Mouse (Mus musculus) stomach, embryonic 14.5 days (tissue): ENCODE results near the gene Sacm1l. TPM values are rescaled to one million over a fixed set of nuclear protein-coding genes. Genes with fewer than 3 reads are reported as not detected.
A peak's percentile ranks its signal among the peaks of the same experiment; 100 is the strongest.

Source experiments
- ATAC-seq: fragments of 200-750 bp; cut with Nextera tagmentation; 2 replicates; pipeline ENCODE4 v1.8.0; 2017; ENCODE audit warnings: low read depth, moderate TSS enrichment; ENCODE audit not compliant: insufficient number of reproducible peaks, insufficient read depth, low FRiP score
- H3K27ac ChIP-seq: fragments of 300-500 bp; sonication (generic); 2 replicates; pipeline ENCODE4 v1.5.1; 2014; ENCODE audit warnings: mild to moderate bottlenecking, low read length, moderate library complexity, mixed read lengths
- H3K27me3 ChIP-seq: fragments of 300-500 bp; sonication (generic); 2 replicates; pipeline ENCODE4 v1.6.1; 2014; ENCODE audit warnings: low read length, control low read depth, mixed read lengths; ENCODE audit not compliant: control insufficient read depth, insufficient read depth
- H3K36me3 ChIP-seq: fragments of 300-500 bp; sonication (generic); 2 replicates; pipeline ENCODE4 v1.6.1; 2014; ENCODE audit warnings: mild to moderate bottlenecking, control low read depth, low read length, moderate library complexity, mixed read lengths; ENCODE audit not compliant: control insufficient read depth, insufficient read depth
- H3K4me1 ChIP-seq: fragments of 300-500 bp; sonication (generic); 2 replicates; pipeline ENCODE4 v1.6.1; 2014; ENCODE audit warnings: low read length, control low read depth, mixed read lengths; ENCODE audit not compliant: control insufficient read depth, insufficient read depth
- H3K4me2 ChIP-seq: fragments of 300-500 bp; sonication (generic); replicated peaks from 2 replicates; pipeline ENCODE4 v1.6.1; 2014; ENCODE audit warnings: low read depth, low read length, control low read depth
- H3K4me3 ChIP-seq: fragments of 300-500 bp; sonication (generic); 2 replicates; pipeline ENCODE4 v1.5.1; 2014; ENCODE audit warnings: low read depth, low read length, control low read depth
- H3K9ac ChIP-seq: fragments of 300-500 bp; sonication (generic); replicated peaks from 2 replicates; pipeline ENCODE4 v1.6.1; 2014; ENCODE audit warnings: low read depth, mild to moderate bottlenecking, control low read depth, low read length, moderate library complexity, mixed read lengths
- H3K9me3 ChIP-seq: fragments of 300-500 bp; sonication (generic); 2 replicates; pipeline ENCODE4 v1.6.1; 2016; ENCODE audit warnings: low read depth, low read length, control low read depth; ENCODE audit not compliant: control insufficient read depth
- WGBS: fragments of 180-500 bp; shearing (Covaris S2); extraction: QIAGEN DNeasy Blood & Tissue Kit; methylation state at CpG from one replicate; pipeline ENCODE4 v1.1.7; 2014; 5-methylcytosine and 5-hydroxymethylcytosine counted together
- polyA plus RNA-seq: library from polyadenylated mRNA; unstranded; fragments of >200 nt; fragmentation: Nextera tagmentation; extraction: Ambion mirVana; gene quantifications from 2 replicates; pipeline ENCODE4 v1.2.1, GENCODE M21; 2014

The Sacm1l gene
- polyA plus RNA-seq, 1 experiment from 2014 or later = 51.7 TPM

DNA sequence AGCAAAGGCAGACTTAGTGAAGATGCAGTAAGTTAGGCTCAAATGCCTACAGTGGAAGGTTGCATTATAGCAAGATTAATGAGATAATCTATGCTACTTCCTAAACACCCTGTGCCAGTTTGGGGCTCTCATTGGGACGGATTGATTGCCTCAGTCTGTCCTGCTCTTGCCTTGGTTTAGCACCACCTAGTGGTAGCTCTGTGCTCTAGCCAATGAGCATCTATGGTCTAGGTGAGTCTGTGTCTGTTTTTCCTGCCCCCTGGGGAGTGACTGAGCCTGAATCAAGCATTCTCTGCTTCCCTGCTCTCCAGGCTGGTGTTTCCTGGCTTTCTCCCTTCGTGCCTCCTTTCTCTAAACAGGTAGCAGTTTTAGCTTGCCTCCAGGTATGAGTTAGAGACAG is 25.2 kb upstream of the Sacm1l start:
- WGBS = 19% methylated on average over 2 of the region's 2 CpGs

DNA sequence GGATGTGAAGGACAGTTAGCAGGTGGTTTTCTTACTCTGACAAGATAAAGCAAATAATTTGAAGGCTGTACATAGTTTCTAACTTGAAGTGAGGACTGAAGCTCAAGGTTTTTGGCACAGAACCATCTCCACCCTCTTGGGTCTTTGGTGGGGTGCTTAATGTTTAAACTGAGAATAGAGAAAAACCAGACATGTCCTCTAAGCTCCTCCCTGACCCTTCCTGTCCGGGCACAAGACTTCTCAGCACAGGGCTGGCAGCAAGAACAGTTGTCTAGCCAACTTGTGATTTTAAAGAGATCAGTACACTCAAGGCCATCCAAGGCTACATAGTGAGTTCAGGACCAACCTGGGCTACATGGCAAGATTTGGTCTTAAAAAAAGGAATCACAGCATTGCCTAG is 24.0 kb upstream of the Sacm1l start:
- ATAC-seq = 0 out of 2 replicates have a peak, but pooled peaks have one; percentile 26
- Histone ChIP-seq H3K36me3 (peaks cover 10% of the 10 kb centered on the region; the same call in 1 of the 2 replicates), H3K9me3 (no peaks in the 10 kb centered on the region), H3K27me3 (no peaks in the 10 kb centered on the region), H3K9ac (no peak overlapping the region), H3K4me3 (no peak overlapping the region), H3K27ac (no peak overlapping the region; the same call in 1 of the 2 replicates), H3K4me2 (no peak overlapping the region), H3K4me1 (peaks cover 22% of the 10 kb centered on the region)
- WGBS = 25% methylated on average over 1 of the region's 1 CpGs

More for the DNA sequence above, 25.2 kb upstream of the Sacm1l start:
- no peak overlapping the region for H3K4me3 ChIP-seq
- peak; percentile 43; the same call in 1 of the 2 replicates for ATAC-seq
- H3K27me3 ChIP-seq = no peaks in the 10 kb centered on the region
- H3K27ac ChIP-seq = no peak overlapping the region
- no peak overlapping the region for H3K9ac ChIP-seq
- H3K4me1 ChIP-seq = peaks cover 19% of the 10 kb centered on the region
- no peaks in the 10 kb centered on the region for H3K9me3 ChIP-seq
- no peak overlapping the region for H3K4me2 ChIP-seq
- peaks cover 10% of the 10 kb centered on the region; the same call in 1 of the 2 replicates for H3K36me3 ChIP-seq

DNA sequence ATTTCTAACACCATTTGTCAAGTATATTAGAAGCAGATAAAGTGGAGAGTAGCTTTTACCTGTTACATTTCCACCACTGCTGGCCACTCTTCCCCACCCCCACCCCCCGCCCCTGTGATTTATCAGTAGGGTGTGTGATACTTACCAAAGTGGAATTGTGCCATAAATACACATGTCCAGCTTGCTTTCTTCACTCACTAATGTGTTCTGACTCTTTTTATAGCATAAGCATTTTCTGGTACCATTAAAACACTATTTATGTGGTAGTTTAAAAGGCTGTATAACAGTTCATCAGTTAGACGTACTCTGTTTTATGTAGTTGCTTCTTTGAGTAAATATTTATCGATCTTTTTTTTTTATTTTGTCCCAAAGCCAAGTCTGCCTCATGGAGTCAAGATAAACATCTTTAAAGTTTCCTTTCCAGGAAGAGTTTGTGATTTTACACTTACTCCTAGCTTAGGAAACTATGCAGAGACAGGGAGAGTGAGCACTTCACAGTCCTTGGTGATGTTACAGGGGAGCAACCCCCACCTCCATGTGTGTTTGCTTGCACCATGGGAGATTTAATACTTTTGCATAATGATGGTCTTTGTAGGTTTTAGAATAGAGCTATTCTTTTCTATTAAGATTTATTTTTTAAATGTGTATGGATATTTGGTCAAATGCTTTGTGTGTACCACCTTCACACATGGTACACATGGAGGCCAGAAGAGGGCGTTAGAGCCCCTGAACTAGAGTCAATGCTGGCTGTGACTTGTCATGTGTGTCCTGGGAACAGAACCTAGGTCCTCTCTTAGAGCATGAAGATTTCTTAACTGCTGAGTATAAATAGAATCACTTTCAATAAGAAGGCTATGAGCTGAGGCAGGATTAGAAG is 23.1 kb upstream of the Sacm1l start:
- 42% methylated on average over 4 of the region's 4 CpGs for WGBS
- peaks cover 22% of the 10 kb centered on the region for H3K4me1 ChIP-seq
- H3K27ac ChIP-seq = peak overlapping the region; percentile 52; the same call in 1 of the 2 replicates
- H3K27me3 ChIP-seq = no peaks in the 10 kb centered on the region
- H3K9ac ChIP-seq = no peak overlapping the region
- no peak overlapping the region for H3K4me2 ChIP-seq
- H3K36me3 ChIP-seq = peaks cover 14% of the 10 kb centered on the region; the same call in 1 of the 2 replicates
- no peaks in the 10 kb centered on the region for H3K9me3 ChIP-seq
- peak; percentile 49; the same call in 1 of the 2 replicates for ATAC-seq
- H3K4me3 ChIP-seq = no peak overlapping the region

DNA sequence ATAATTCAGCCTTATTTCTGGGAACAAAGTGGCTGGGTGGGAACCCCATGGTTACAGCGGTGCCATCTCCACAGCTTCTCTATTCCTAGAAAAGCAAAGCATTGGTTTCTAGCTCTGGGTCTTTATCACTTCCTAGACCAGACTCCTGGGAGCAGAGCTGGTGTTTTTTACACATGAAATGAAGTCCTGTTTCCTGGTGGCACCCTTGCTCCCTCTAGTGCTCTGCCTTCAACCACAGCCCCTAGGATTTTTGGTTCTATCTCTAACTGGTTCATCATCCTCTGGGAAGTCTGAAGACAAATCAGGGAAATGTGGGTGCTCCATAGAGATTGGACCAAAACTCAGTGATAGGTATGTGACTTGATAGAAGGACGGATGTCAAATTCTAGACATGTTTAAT is 22.2 kb upstream of the Sacm1l start:
- 85% methylated on average over 2 of the region's 2 CpGs for WGBS

DNA sequence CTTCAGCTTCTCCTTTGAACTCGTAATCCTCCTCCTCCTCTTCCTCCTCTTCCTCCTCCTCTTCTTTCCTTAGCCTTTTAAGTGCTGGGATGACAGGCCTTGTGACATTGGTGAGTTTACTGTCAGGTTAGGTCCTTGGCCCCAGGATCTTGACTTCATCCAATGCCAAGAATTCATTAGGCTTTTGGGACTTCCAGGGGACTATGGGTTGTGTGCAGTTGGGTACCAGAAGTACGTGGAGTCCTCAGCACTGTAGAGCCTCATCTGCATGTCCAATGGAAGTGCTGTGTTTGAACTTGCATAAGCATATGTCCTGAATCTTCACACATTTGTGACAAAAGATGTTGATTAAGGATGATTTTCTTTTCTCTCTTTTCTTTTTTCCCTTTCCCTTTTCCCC is 20.6 kb upstream of the Sacm1l start:
- H3K4me3 ChIP-seq = no peak overlapping the region
- no peak overlapping the region for H3K9ac ChIP-seq
- H3K36me3 ChIP-seq = peaks cover 17% of the 10 kb centered on the region; the same call in 1 of the 2 replicates
- no peak overlapping the region for H3K4me2 ChIP-seq
- WGBS = 83% methylated on average over 2 of the region's 2 CpGs
- H3K27me3 ChIP-seq = no peaks in the 10 kb centered on the region
- H3K9me3 ChIP-seq = no peaks in the 10 kb centered on the region
- H3K27ac ChIP-seq = no peak overlapping the region
- no peak for ATAC-seq
- peaks cover 22% of the 10 kb centered on the region for H3K4me1 ChIP-seq

More for the DNA sequence above, 22.2 kb upstream of the Sacm1l start:
- H3K27me3 ChIP-seq = no peaks in the 10 kb centered on the region
- H3K27ac ChIP-seq = no peak overlapping the region
- H3K9me3 ChIP-seq = no peaks in the 10 kb centered on the region
- no peak overlapping the region for H3K4me3 ChIP-seq
- peaks cover 22% of the 10 kb centered on the region for H3K4me1 ChIP-seq
- no peak overlapping the region for H3K9ac ChIP-seq
- H3K4me2 ChIP-seq = no peak overlapping the region
- ATAC-seq = no peak
- H3K36me3 ChIP-seq = peaks cover 16% of the 10 kb centered on the region; the same call in 1 of the 2 replicates

DNA sequence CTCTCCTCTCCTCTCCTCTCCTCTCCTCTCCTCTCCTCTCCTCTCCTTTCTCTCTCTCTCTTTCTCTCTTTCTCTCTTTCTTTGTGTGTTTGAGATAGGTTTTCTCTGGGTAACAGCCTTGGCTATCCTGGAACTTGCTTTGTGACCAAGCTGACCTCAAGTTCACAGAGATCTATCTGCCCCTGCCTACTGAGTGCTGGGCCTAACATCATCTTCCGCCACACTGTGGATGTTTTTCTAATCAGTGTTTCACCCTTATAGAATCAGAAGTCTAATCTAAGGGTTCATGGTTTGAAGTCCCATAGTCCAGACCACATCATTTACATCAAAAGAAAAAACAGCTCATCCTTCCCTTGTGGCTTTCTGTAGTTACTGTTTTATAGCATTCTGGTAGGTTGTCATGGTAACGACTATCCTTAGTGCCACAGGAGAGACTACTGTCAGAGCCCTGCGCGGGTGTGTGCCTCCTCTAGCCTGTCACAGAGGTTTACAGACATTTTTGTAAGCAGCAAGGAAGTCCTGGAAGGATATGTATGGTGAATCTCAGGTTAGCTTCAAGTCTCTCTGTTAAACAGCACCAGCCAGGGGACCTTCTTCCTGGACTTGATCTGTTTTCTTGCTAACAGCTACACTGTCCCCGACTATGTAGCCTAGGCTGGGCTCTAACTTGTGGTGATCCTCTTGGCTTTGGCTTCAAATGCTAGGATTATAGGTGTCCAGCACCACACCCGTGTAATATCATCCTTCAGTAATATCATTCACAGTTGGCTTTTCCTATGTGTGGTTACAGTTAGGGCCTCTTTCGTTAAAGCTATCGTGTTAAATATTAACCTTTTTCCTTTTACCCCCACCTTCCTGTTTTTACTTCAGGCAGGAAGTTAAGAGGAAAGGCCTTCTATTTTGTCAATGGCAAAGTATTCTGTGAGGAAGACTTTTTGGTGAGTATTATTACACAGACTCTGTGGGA is 19.6 kb upstream of the Sacm1l start:
- peaks cover 17% of the 10 kb centered on the region; the same call in 1 of the 2 replicates for H3K36me3 ChIP-seq
- no peaks in the 10 kb centered on the region for H3K9me3 ChIP-seq
- H3K4me1 ChIP-seq = peaks cover 16% of the 10 kb centered on the region; the same call in 1 of the 2 replicates
- no peak for ATAC-seq
- H3K9ac ChIP-seq = no peak overlapping the region
- no peak overlapping the region for H3K4me3 ChIP-seq
- no peak overlapping the region for H3K27ac ChIP-seq
- no peak overlapping the region for H3K4me2 ChIP-seq
- 69% methylated on average over 8 of the region's 8 CpGs for WGBS
- no peaks in the 10 kb centered on the region for H3K27me3 ChIP-seq

DNA sequence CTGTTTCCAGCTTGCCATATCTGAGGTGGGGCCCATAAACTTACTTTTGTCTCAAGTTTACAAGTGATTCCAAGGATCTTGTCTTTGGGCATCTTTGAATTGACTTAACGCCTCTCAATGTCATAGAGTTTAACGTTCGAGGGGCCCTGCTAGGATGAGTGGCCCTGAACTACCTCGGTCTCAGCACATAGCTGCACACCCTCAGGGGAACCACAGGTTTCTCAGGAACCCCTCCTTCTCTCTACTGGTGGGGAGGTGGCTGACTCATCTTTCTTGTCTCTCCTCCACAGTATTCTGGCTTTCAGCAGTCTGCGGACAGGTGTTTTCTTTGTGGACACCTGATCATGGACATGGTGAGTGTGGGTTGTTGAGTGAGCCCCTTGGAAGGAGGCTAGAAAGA is 18.6 kb upstream of the Sacm1l start:
- no peak for ATAC-seq
- Histone ChIP-seq H3K9ac (no peak overlapping the region), H3K4me3 (no peak overlapping the region), H3K27ac (no peak overlapping the region), H3K36me3 (peaks cover 17% of the 10 kb centered on the region; the same call in 1 of the 2 replicates), H3K4me2 (no peak overlapping the region), H3K4me1 (peaks cover 10% of the 10 kb centered on the region; the same call in 1 of the 2 replicates), H3K27me3 (no peaks in the 10 kb centered on the region), H3K9me3 (no peaks in the 10 kb centered on the region)
- 94% methylated on average over 5 of the region's 5 CpGs for WGBS

DNA sequence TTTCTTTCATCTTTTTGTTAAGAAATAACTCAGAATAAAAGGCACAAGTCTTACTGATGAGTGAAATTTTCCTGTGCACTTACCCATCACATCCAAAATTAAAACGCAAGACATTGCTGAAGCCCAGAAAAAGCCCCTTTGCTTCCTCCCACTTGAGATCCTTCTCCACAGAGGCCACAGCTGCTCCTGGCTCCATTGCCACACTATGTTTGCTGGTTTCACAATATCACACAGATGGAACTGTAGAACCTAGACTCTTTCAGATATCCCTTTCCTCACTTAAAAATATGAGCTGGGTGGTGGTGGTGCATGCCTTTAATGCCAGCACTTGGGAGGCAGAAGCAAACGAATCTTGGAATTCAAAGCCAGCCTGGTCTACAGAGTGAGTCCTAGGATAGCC is 17.1 kb upstream of the Sacm1l start:
- no peak overlapping the region for H3K4me2 ChIP-seq
- 80% methylated on average over 2 of the region's 2 CpGs for WGBS
- no peak for ATAC-seq
- no peak overlapping the region for H3K4me3 ChIP-seq
- peaks cover 29% of the 10 kb centered on the region for H3K36me3 ChIP-seq
- no peaks in the 10 kb centered on the region for H3K27me3 ChIP-seq
- H3K27ac ChIP-seq = no peak overlapping the region
- 0 out of 2 replicates have a peak, but pooled peaks cover 4% of the 10 kb centered on the region for H3K4me1 ChIP-seq
- H3K9me3 ChIP-seq = no peaks in the 10 kb centered on the region
- H3K9ac ChIP-seq = no peak overlapping the region
